Mouse (Mus musculus): Measurements from ENCODE around the gene Zfp784.

DNA sequence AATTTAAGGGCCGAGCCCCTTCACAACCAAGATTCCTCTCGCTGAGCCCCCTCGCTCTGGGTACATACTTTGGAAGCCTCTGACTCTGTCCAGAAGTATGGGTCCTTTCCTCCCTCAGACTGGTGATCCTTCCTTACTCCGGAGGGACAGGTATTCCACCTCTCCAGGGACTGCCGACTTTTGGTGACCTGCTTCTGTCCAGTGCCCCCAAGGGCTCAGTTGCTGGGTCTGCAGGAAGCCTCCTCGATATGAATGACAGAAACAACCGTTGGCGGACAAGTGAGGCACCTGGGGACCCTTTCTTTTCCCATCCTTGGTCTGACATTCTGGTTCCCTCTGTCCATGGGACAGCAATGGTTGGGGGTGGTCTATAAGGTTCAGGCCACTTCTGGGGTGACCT lies 19.1 kb upstream of the Zfp784 start:
- no peak for TF ChIP-seq POLR2A (IDR thresholded peaks at IDR 0.05; ENCODE audit: control insufficient read depth in 1 of 2, insufficient read depth in 1 of 2, low read depth in 1 of 2, low read length in 2 of 2, poor library complexity in 1 of 2)
- TF ChIP-seq MAFK (IDR thresholded peaks at IDR 0.05; ENCODE audit: borderline replicate concordance, low read depth, low read length) = no peak
- TF ChIP-seq CTCF (IDR thresholded peaks at IDR 0.05 in 2 of 3, conservative IDR thresholded peaks at IDR 0.05 in 1 of 3; ENCODE audit: control insufficient read depth in 1 of 3, insufficient read depth in 1 of 3, low read depth in 2 of 3, low read length in 3 of 3, poor library complexity in 1 of 3, severe bottlenecking in 1 of 3) = no peak
- no peak for TF ChIP-seq TAL1 (IDR thresholded peaks at IDR 0.05; ENCODE audit: low read length)
- TF ChIP-seq MAZ (IDR thresholded peaks at IDR 0.05; ENCODE audit: low read depth, low read length) = no peak
- no peak for TF ChIP-seq MAX (IDR thresholded peaks at IDR 0.05; ENCODE audit: low read length)
- no peak for TF ChIP-seq BHLHE40 (IDR thresholded peaks at IDR 0.05; ENCODE audit: borderline replicate concordance, low read depth, low read length)
- no peak for TF ChIP-seq ZKSCAN1 (IDR thresholded peaks at IDR 0.05; ENCODE audit: low read depth, low read length)
- no peak for TF ChIP-seq POLR2AphosphoS5 (IDR thresholded peaks at IDR 0.05; ENCODE audit: borderline replicate concordance, low read depth, low read length)
- no peak for TF ChIP-seq GABPA (IDR thresholded peaks at IDR 0.05; ENCODE audit: low read depth, low read length)
